Mouse (Mus musculus): ENCODE measurements at regions not wholly inside any gene's neighbourhood (a gene's known extent, or its start where the extent isn't known, plus 50 kb on each side); places are given as distances from the start of the nearest gene placed in this dataset.

DNA sequence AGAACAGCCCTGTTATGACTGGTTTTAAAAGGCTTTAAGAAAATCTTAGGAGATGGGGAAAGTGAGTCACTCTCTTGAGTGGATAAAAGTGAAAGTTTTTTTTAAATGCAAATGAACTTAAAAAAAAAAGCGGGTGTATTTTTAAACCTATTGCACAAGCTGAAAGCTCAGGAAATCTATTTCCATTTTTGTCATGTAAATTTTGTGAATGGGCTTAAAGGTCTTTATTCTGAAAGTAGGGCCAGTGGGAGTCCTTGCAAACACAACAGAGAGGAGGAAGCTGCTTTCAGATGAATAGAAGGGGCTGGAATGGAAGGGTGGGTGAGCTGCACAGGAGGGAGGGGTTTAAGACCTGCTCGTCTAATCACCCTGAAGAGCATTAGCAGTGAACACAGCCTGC, 62.9 kb downstream of the Fam84a start:
- no peak for DNase-seq (ENCODE audit: low read depth, low spot score)

- DNase-seq (ENCODE audit: low read depth, low spot score): no peak
These were observed 69.1 kb downstream of the Fam84a start for GRCm38 (mm10) chr12:14082771-14083170.

DNA sequence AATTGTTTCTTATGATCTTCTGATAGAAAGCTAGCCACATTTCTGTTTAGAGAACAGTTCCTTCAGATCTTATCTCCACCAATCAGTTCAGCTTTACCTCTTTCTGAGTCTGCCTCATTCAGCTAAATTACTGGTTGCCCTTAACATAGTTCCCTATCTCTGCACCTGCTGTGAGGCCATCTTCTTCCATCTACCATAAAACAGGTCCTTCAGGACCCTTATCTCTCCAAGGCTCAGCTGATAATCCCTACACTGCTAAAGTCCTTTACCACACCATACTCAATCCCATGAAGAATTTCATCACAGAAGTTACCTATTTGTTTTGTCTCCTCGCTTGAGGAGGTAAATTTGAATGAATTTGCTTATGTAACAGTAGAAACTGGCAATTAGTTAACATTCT, 72.0 kb downstream of the Fam84a start:
- no peak for DNase-seq (ENCODE audit: low read depth, low spot score)

DNA sequence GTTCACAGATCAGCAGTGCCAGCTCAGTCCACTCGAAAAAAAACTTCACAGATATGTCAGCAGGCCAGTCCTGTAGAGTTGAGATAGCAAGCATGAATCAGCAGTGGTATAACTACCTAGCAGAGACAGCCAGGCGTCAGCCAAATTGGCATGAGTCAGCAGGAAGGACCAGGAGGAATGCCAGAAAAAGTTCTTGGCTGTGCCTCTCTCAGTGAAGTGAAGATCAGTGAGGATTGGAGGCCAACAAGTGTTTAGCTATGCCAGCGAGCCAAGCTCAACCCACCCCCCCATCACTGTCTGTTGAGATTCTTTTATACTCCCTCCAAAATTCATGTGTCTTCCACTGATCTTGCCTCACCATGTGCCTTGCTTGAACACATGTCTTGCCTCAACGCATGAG, 82.8 kb downstream of the Fam84a start:
- no peak for DNase-seq (ENCODE audit: low read depth, low spot score)

DNA sequence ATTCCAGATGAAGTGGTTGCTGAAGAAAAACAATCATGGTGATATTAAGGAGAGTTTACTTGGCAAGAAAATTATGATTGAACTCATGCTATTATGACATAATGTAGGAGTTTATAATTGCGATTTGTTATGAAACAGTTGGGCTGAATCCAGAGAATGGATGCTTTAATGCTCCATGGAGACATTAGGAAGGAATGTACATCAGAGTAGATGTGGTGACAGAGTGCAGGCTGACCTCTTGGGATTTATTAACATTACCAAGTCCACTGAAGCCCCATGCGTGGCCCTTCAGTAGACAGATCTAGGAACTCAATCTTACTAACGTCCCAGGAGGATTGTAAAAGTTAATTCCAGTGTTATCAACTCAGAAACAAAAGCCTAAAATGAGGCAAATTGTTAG, 86.5 kb downstream of the Fam84a start:
- no peak for DNase-seq (ENCODE audit: low read depth, low spot score)

- no peak for DNase-seq (ENCODE audit: low read depth, low spot score)
These were observed 88.6 kb downstream of the Fam84a start for GRCm38 (mm10) chr12:14063276-14063675.

GRCm38 (mm10) chr12:14056116-14056515, 95.7 kb downstream of the Fam84a start:
- no peak for DNase-seq (ENCODE audit: low read depth, low spot score)

DNA sequence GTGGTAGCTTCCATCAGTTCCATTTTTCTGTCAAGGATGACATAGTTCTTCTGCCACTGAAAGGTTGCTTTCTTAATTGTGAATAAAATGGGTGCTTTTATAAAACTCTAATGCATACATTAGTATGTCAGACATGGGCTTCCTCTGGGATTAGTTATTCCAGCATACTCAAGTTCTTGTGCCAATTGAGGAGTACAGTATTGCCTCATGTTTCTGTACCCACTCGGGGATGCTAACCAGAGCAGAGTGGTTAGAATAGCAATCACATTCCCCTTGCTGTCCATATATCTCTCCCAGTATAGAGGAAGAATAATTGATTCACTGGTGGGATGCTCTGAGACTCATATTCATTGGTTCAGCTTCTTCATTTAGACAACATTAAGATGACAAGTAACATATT, 119.5 kb downstream of the Fam84a start:
- DNase-seq (ENCODE audit: low read depth, low spot score): no peak

- no peak for DNase-seq (ENCODE audit: low read depth, low spot score)
These were observed 136.6 kb downstream of the Fam84a start for GRCm38 (mm10) chr12:14015271-14015670.

DNA sequence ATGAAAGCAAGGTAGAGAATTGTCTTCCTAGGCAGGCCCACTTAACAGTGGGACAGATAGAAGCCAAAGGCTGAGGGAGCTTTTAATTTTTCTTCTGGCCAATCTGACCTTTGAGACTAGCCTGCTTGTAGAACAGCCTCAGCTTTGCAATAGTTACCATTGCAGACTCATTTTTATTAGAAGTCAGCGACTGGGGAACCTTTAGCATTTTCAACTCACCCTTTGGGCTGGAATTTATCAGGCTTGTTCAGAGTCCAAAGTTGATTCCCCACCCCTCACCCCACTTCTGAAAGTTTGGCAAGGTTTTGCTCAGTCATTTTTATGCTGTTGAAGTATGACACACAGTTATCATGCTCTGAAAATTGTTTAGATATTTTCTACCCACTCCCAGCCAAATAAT, 145.9 kb downstream of the Fam84a start:
- no peak for DNase-seq (ENCODE audit: low read depth, low spot score)

- no peak for DNase-seq (ENCODE audit: low read depth, low spot score)
These were observed 150.2 kb downstream of the Fam84a start for GRCm38 (mm10) chr12:14001672-14002071.

DNA sequence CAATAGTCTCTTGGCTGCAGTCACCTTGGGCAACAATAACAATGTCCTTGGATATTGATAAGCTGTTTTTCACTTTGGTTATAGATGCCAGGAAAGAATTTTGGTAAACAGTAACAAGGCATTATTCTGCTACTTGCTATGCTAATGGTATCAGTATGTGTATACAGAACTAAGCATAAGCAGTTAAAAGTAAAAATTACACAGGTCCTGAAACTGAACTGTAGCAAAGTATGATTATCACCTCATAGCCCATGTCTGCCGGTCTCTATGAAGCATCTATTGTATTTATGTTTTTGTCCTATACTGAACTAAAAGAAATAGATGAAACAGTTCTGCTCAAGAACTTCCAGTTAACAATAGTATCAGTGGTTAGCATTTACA, 167.5 kb downstream of the Fam84a start:
- DNase-seq (ENCODE audit: low read depth, low spot score): no peak

- DNase-seq (ENCODE audit: low read depth, low spot score): no peak
These were observed 168.0 kb downstream of the Fam84a start for GRCm38 (mm10) chr12:13983631-13984395.

GRCm38 (mm10) chr12:13964537-13964936, 187.3 kb downstream of the Fam84a start:
- no peak for DNase-seq (ENCODE audit: low read depth, low spot score)

GRCm38 (mm10) chr12:13939494-13939893, 212.4 kb downstream of the Fam84a start:
- DNase-seq (ENCODE audit: low read depth, low spot score): no peak

DNA sequence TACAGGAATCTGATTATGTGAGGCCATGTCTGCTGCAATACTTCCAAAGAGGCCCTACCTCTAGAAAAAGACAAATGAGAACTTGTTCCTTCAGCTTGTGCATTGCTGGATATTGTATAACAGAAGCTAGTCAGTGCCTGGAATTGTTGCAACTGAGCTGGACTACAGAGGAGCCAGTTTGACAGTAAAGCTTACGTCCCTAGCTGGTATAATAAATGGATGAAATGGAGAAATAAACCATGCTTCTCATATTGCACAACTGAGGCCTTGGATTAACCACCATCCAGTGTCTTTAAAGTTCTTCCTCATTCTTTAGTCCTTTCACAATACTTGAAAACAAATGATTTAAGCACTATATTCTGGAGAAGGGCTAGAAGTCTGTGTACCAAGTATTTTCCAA, 230.8 kb downstream of the Fam84a start:
- DNase-seq (ENCODE audit: low read depth, low spot score): no peak

GRCm38 (mm10) chr12:13883317-13883716, 268.5 kb downstream of the Fam84a start:
- DNase-seq (ENCODE audit: low read depth, low spot score): no peak

DNA sequence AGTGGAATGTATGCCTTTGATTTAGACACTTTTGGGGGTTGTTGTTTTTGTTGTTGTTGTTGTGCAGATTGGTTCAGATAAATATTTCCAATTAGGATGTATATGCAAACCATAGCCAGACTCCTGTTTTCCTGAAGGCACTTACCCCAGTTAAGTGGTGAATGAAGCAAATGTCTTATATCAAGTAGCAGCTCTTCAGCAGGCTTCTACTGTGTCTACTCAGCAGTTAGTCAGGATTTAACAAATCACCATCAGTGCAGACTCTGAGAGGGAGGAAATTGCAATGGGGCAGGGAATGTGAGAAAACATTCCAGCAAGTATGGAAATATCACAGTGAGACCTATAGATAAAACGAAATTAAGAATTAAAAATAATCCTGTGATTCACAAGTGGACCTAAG, 282.7 kb downstream of the Fam84a start:
- DNase-seq (ENCODE audit: low read depth, low spot score): no peak

DNA sequence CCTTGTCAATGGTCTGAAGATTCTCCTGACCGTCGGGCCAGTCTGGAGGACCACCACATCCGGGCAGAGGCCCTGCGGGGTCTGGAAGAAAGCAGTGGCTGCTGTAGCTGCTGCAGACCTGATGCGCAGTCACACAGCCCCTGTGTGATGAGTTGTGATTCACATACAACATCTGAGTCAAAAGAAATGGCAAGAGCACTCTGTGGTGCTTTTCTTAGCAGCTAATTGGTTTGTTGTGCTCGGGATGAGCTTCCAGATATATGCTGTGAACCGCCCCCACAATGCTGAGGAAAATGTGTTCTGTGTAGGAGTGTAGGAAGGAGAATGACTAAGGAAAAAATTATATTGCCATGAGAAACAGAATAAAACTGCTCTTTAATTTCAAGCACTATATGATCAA, 290.6 kb downstream of the Fam84a start:
- DNase-seq (ENCODE audit: low read depth, low spot score): no peak

- DNase-seq (ENCODE audit: low read depth, low spot score): peak; percentile 3
These were observed 307.0 kb downstream of the Fam84a start for GRCm38 (mm10) chr12:13844532-13845485.

DNA sequence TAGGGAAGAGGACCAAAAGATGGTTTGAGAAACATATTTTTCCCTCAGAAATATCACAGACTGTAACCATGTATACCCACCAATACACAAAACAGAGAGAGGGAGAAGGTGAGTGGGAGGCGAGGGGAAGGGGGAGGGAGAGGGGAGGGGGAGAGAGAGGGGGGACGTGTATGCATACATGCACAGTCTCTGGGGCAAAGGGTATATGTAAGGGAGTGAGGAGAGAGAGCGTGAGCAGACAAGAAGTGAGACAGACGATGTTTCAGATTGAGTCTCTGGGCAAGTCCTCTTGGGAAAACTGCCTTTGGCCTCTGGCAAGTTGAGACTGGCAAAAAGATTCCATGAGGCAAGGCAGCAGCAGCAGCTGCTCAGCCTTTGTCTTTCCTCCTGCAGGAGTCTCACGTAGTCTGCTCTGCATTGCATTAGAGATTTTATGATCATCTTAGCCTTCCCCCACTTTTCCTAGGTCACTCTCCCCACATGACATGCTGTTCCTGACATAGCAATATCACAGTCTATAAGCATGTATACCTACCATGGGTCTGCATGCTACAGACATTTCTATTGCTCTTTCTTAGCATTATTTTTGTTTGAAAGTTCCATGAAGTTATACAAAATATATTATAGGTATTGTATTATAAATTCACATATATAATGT, 308.3 kb downstream of the Fam84a start:
- no peak for DNase-seq (ENCODE audit: low read depth, low spot score)

DNA sequence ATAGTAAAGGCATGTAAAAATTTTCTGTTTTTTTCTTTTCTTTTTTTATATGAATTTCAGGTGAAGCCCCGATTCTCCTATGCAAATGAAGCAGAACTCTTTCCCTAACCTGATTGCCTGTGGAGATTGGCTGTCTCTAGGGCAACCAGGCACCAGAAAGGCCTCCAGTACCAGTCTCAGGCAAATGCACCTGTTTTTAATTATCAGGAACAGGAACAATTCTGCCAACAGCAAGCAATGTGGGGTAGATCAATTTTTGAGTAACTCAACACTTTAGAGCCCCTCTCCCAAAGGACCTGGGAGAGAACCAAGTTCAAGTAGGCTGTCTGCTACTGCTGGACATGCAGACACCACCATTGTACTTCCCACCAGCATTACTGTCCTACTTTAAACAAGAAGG, 310.6 kb downstream of the Fam84a start:
- DNase-seq (ENCODE audit: low read depth, low spot score): no peak

Data from retina, postnatal 7 days (tissue).